Mouse (Mus musculus): ENCODE data around the gene Mapkapk3. TPM values are rescaled to one million over a fixed set of nuclear protein-coding genes. Genes with fewer than 3 reads are reported as not detected.

The Mapkapk3 gene
- total RNA-seq, 2 experiments from 2014 or later: 33.6 to 34.8 TPM

DNA sequence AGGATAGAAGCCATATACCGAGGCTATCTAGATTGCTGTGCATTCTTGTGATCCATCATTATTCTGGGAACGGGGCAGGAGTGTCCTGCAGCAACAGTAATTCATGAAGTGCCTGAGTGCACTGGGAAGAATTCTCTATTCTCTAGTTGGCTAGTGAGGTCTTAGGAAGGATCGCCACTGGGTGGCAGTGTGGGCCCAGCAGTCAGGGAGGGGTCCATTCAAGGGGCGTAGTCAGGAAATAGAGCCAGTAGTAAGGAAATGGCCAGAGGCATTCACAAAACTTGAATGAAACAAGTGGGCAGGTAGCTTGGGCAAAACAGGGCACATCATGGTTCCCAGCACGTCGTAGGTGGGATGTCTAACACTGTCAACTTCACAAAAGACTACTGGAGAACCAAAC is 4.6 kb upstream of the Mapkapk3 start:
- DNase-seq (ENCODE audit: low spot score): peak; percentile 82

DNA sequence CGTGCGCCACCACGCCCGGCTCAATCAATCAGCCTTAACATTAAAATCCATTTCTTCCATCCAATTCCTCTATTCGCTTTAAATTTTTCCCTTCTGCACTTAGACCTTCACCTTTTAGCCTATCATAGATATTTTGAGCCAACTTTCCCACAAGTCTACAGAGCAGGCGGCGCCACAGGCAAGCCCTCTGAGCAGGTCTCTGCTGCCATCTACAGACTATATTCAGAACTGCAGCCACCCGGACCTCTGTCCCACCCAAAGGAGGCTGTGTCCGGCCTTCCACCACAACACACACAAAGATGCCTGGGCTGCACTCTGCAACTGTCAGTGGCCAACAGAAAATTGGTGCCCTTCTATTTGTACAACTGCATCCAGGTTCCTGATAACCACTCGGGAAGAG is 1.2 kb upstream of the Mapkapk3 start:
- peak; percentile 88 for DNase-seq (ENCODE audit: low spot score)

DNA sequence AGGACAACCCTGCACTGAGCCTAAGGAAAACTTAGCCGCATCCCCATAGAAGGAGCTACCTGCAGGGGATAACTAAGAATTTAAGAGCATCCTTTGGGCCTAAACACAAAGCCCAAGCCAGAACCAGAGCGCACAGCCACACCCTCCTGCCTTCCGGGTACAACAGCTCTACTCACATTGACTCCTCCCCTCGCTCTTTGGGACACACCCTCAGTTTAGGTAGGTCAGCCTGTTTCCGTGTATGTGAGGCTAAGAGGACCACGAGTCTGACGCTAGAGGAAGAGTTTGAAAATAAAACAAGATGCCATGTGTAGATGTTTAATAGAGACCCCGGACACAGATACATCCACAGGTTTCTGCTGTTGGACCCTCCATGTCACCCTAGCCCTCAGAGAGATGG is 966 bp downstream of the Mapkapk3 start:
- DNase-seq (ENCODE audit: low spot score): no peak

DNA sequence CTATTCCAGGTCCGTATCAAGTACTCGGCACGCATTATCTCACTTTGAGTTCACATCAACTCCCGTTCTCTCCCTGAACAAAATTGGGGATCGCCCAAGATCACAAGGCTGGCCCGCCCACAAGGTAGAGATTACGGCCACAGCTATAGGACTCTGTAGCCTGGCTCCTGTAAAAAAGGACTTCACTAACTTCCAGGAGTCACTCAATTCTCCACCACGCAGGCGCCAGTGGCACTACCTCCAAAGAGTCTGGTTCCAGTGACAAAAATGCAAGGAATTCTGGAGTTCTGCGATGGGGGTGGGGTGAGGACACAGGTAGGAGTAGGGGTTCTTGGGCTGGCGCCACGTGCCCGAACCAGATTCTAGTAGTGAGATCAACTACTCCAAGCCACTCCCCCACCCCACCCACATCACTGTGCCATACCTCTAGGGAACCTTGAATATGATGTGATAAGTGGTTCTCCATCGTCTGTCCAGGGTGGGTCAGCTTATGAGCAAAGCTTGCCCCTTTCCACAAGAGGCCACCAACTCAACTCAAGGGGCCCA is 1.5 kb downstream of the Mapkapk3 start:
- no peak for DNase-seq (ENCODE audit: low spot score)

DNA sequence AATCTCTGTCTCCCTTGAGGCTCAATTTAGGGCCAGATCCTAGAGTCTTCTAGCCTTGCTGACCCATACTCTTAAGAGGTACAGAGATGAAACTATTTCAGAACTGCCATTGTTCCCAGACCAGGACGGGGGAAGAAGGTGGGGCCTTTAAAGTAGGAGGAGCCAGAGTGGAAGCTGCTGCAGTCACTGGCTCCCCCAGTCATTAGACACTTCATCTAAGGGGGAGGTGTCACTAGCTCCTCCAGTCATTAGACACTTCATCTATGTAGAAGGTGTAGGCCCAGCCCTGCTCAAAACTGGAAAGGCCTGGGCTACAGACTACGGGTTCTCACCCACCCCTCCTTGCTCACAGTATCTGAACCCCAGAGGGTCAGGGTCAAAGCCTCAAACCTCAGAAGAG is 2.4 kb downstream of the Mapkapk3 start:
- DNase-seq (ENCODE audit: low spot score): no peak

DNA sequence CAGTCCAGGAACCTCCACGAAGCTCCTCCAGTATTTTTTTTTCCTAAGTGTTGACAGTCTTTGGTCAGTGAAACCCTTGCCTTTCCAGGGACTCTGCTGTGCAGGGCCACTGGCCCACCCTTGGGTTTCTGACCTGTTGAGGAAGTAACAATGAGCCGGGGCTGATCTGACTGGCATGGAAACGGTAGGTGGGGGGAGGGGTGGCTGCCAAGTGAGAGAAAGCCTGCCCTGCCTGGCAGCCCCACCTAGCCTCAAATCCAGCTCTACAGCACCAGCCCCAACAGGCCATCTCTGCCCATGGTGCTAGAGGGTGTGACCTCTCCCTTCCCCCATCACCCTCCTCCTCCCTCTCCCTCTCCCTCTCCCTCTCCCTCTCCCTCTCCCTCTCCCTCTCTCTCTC is 4.7 kb downstream of the Mapkapk3 start:
- no peak for DNase-seq (ENCODE audit: low spot score)

DNA sequence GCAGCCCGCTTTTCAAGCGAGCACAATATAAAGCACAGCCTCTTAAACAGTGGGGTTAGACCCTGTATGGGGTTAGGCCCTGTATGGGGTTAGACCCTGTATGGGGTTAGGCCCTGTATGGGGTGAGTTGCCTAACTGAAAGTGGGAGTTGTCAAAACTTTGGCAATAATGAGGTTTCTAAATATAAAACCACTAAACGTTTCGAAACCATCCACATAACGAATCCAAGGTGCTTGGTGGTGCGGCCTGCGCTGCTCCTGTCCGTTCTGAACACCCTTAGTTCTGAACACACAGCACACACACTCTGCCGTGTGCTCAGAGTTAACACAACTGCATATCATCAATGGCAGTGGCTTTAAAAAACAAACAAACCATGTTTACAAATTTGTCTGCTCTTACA is 6.7 kb downstream of the Mapkapk3 start:
- no peak for DNase-seq (ENCODE audit: low spot score)

DNA sequence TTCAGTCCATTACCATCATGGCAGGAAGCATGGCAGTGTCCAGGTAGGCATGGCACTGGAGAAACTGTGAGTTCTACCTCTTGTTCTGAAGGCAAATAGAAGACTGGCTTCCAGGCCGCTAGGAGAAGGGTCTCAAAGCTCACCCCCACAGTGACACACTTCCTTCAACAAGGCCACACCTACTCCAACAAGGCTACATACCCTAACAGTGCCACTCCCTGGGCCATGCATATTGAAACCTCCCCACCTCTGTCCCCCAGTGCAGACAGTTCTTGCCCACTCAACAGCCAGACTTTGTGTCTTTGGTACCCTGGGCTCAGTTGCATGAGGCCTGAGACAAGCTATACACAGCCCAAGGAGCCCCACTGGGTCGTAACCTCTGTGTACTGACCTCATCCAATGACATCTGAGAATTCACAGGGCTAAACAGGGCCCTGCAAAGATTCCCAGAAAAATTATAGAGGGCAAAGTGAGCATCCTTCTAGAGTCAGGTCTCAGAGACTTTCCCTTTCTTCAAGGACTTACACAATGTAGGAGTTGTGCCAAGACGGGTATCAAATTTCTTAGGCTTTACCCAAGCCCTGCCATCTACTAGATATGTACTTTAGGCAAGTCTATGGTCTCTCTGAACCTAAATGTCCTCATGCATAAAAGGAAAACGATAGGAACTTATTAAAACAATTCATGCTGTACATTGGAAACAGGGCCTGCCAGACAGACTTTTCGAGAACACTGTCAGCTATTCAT is 8.3 kb downstream of the Mapkapk3 start:
- DNase-seq (ENCODE audit: low spot score): no peak

DNA sequence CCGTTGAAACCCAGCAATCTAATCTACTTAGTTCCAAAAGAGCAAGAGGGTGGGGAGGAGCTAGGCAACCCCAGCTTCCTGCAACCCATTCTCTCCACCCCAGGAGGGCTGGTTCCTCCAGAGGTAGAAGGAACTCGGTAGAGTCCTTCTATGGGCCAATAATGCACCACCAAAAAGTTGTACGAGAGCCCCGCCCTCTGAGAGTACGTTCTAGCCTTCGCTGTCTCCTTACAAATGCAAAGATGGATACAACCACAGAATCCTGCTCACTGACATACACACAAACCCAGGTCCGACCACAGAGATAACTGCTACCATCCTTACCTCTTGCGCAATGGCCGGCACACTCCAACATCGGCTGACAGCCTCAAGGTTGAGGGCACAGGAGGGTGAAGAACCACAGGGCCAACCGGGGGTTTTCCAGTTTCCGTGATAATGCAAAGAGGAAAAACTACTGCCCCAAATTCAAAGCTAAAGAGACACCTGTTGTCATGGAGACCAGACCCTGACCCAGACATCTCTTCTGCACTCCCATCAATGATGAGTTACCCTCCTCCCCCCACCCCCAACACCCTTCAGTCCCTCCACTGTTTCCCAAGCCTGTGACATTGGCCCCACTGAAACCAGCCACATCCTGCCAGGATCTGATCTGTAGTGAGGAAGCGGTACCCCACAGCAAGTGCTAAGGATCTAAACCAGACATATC is 9.2 kb downstream of the Mapkapk3 start:
- DNase-seq (ENCODE audit: low spot score): no peak

DNA sequence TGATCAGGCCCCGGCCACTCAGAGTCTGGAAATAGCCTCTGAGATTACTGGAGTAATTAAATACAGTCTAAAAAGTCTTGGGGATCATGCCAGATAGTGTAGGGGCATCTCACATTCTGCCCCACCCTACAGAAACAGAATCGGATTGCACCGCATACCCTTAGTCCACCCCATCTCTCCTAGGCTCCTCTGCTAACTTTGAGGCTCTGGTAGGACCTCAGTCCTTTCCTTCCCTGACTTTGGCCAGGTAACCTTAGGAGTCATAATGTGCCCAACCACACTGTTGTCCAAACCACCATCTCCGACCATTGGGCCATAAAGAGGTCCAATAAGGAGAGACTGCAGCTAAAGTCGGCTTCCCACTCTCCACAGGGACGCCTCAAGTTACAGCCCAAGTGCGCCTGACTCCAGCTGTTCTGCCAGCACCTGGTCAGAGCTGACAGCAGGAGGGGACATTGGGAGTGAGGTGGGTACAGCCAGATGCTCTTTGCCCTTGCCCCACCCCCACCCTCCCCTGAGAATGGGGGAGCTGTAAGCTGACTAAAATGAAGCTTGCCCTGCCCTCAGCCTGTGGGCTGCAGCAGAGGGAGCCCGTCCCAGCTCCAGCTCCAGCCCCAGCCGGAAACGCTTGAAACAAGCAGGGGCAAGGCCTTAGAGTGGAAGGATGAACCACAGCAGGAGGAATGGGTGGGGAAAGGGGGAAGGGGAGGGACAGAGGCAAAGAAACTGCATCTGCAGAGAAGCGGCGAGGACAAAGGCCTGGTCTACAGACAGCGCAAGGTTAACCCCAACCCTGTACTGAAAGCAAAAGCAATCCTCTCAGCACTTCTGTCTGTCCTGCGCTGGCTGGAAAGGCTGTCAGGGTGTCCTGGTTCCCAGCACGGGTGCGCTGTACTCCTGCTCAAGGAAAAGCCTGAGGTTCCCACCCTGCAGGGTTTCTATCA is 10.0 kb downstream of the Mapkapk3 start:
- DNase-seq (ENCODE audit: low spot score): peak; percentile 84

DNA sequence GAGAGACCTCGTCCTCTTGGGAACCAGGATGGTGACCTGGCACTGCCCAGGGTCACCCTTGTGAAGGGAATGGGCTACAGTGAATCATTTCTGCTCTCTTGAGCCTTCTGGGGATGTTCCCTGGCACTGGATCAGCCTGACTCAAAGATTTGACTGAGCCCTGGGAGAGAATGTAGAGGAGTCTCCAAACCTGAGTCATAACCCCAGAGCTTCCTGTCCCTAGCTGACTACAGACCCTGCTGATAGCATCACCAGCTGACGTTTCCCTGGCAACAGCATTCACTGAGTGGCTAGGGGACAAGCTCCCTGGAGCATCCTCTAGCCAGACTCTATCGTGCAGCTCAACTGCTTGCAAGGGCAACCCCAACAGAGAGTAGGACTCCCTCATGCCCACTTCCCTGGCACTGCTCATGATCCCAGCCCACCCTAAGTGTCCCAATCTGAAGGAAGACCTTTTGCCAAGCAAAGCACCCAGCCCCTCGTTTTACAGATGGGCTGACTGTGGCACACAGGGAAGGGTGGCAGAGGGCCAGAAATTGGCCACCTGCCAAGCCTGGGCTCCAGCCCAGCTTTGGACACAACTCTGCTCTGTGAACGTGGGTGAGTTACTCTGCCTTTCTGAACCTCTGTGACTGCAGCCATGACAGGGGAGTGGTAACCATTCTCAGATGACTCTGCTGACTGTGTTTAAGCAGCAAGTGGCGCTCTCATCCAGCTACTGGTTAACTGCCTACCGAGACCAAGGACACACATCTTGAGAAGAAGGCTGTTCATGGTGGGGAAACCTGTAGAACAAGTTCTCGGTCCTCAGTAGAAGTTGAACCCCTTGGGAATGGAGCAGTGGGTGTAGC is 10.9 kb downstream of the Mapkapk3 start:
- DNase-seq (ENCODE audit: low spot score): peak; percentile 55

DNA sequence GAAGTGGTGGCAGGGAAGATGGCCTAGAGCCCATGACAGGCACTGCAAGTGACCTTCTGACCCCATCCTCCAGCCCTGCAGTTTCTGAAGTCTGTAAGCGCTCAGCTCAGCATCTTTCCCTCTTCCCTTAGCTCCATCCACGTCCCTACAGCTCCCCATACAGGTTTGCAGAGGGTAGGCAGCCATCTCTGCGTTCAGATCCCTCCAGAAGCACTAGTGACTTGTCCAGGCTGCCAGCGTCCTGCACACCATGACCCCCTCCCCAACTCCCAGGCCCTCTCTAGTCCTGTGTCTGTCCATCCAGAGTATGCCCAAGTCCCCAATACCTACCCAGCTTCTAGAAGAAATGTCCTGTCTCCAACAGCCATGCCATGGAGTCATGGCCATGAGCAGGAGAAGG is 11.6 kb downstream of the Mapkapk3 start:
- no peak for DNase-seq (ENCODE audit: low spot score)

DNA sequence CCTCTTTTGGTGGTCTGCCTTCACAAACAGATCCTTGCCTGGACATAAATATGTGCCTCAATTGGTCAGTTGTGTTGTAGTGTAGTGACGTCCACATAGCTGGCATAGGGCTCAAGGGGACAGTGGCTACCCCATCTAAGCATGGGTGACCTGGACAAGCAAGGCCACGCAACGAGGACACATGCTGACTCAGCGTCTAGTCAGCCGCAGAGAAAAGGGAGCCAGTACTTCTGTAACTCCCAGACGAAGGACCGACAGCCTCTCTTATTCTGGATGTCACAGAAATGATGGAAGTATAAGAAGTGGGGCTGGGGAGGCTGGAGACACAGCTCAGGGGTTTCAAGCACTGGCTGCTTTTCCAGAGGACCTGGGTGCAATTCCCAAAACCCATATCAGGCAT is 12.1 kb downstream of the Mapkapk3 start:
- DNase-seq (ENCODE audit: low spot score): no peak

DNA sequence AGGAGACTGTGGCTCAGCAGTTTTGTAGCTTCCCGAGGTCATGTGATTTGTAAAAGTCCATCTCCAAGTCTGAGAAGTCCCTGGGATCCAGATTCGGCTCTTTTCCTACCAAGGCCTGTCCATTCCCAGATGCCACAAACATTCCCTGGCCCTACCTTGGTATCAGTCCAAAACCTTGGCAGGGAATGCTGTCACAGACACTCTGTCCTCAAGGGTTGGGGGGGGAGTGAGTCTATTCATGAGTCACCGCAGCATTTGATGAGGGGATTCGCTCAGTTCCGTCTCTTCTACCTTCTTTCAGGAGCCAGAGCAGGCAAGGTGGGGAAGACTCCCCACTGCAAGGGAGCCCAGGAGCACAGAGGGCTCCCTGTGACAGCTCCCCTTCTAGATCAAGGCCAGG is 14.0 kb downstream of the Mapkapk3 start:
- no peak for DNase-seq (ENCODE audit: low spot score)

DNA sequence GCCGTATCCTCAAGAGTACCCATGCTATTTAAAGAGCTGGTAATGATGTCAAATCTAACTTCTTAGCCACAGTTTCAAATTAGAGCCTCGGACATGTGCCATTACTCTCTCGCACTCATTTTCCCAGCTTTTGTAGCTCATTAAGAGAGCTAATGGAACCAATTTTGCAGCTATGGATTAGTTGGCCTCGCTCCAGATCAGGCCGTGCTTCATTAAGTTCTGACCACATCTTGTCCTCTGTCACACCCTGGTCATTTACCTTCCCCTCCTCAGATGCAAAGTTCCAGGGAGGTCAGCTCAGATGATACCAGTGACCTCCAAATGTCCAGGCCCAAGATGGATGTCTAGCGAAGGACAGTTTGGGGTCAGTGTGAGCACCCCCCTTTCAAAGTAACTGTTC is 14.9 kb downstream of the Mapkapk3 start:
- no peak for DNase-seq (ENCODE audit: low spot score)

DNA sequence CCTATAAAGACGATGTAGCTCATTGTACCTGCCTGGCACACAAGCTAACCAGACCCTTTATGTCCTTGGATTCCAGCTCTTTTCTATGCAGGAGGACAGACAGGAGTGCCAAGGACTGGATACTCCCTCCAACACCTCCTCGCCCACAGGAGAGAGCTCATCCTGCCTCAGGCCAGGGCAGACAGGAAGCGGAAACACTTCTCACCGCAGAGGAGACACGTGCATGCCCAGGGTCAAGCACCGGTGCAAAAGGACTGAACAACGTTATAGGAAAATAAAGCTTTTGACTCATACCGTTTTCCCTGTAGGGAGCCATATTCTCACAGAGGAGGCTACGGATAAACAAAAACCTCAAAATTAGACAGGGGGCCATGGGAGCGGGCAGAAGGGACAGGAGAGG is 16.5 kb downstream of the Mapkapk3 start:
- no peak for DNase-seq (ENCODE audit: low spot score)

DNA sequence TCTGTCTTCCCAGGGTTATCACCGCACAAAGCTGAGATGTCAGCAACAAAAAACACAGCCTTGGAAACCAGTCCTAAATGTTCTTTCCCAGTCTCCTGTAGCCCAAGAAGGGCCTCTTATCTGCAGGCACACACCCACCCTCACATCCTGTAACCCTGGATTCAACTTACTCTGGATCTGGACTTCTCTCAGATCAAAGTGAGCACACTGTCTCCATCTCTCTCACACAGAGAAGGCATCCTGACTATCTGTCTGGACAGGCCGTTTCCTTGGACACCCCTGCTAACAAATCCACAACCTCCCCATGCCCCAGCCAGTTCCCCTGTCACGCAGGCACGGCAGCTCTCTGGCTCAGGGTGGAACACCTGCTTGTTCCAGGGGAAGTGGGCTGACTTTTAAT is 17.4 kb downstream of the Mapkapk3 start:
- no peak for DNase-seq (ENCODE audit: low spot score)

DNA sequence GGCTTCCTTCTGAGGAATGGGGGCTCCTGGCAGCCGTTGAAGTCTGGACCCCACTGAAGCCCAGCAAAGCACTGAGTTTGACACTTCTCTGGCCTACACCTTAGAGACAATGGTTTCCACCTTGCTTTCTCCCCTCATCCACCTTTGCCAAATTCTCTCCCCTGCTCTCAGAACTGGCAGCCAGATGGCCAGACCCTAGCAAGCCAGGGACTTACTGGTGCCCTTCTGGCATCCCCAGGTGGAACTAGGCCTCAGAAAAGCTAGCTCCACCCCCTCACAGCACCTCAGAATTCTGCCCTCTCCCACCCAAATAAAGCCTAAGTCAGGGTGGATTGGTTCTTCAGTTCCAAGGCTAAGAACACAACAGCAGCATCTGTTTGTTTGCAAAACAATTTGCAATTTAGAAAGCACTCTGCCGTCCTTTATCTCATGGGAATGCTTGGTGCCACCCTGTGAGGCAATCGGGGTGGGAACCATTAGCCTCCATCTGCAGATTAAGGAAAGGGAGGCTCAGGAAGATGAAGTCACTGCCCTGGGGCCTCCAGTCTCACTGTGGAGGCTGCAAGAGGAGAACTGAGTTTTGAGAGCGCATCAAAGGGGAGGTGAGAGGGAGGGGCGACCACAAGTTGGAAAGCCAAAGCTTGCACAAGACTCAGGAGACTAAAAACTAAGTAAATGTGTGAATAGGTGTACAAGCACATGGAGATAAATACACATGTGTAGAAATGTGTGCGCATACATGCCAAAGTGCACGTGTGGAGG is 18.3 kb downstream of the Mapkapk3 start:
- no peak for DNase-seq (ENCODE audit: low spot score)

DNA sequence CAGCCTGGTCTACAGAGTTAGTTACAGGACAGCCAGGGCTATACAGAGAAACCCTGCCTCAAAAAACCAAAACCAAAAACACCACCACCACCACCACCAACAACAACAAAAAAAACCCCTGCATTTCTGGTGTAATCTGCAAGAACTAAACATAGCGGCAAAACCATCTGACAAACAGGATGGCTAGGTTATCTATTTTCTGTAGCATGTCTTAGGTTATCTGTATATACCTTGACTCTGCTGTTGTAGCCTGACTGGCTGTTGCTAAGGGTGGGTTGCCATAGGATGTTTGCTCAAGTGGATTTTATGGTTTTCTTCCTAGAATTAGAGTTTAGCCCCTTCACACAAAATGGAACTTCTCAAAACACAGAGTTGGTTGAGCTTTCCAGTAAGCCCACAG is 19.9 kb downstream of the Mapkapk3 start:
- DNase-seq (ENCODE audit: low spot score): no peak

DNA sequence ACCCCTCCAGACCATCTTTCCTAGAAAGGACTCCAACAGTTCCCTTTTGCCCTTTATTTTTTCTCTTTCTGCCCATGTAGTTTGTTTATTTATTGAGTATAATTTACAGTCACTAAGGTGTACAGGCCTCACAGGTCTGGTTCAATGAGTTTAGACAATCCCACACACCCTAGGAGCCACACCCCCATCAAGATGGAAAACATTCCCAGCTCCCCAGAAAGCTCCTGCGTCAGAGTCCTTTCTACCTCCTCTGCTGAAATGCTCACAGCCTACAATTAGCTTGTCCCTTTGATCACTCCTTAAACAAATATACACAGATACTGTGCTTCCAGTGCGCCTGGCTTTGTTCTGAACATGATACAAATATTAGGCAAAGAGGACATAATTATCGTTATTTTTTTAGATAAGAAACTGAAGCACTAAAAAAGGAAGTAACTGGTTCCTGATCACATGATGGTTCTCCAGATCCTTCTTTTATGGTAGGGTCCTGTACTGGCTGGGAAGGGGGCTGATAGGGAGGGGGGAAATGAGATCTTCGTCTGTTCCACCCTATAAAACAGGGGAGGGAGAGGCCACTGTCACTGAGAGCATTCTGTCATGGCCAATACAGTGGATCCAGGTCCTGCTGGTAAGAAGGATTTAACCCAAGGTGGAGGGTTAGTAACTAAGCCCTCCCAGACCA is 21.8 kb downstream of the Mapkapk3 start:
- no peak for DNase-seq (ENCODE audit: low spot score)
